Mouse (Mus musculus): ENCODE results near the gene B3gat3.

DNA sequence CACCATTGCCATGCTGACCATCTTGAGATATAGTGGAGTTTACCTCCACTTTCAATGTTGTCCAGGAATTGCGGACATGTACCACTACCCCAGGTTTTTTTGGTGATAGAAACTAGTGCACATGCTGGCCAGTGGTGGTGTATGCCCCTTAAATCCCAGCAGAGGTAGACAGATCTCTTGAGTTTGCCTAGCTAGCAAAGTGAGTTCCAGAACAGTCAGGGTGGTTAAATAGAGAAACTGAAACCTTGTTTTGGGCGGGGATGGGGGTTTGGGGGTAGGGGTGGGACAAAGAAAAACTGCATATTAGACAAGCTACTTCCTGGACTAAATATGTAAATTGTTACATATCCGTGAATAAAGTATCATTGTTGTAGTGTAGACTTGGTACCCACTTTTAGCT is 1.2 kb upstream of the B3gat3 start:
- TF ChIP-seq CTCF (IDR thresholded peaks at IDR 0.05; ENCODE audit: borderline replicate concordance, extremely low read depth, insufficient read depth, insufficient read length) (no peak), POLR2A (IDR thresholded peaks at IDR 0.05; ENCODE audit: borderline replicate concordance, extremely low read depth, insufficient read depth, insufficient read length, poor library complexity, severe bottlenecking) (no peak)

All from brain, embryonic 14.5 days (tissue).